In the genomic region with DNA sequence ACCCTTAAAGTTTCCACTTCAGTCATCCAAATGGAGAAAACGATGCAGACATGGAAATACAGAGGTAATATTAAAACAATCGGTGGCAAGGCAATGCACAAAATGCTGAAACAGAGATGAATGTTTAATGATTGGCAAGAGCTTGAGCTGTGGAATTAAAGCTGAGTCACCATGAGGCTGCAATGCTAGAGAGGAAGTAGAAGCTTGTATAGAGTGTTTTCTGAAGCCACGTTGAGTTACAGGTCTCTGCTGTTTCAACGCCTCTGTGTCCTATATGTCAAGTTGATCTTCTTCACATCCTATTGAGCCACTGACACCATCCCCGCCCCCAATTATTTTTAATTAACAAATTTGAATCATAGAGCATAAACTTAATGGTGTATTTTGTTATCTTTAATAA, we compare ENCODE assay signal across 27 mouse cellular contexts.
DNase-seq lines count a peak whose midpoint lies in the region; ATAC-seq and TF ChIP-seq lines count a peak whose summit lies in the region.
"Had no signal": no experiment of that assay in that cellular context is flagged by ENCODE, and none has a peak within 500 bp of the region (broad histone marks: within the 10 kb centered on the region; RNA-seq: fewer than 3 reads in every experiment).

No protein-coding gene starts in this region.

- H3K9me3 ChIP-seq in intestine, embryonic 16.5 days (ENCODE audit: control insufficient read depth, low read length) = no peaks in the 10 kb centered on the region
- H3K9me3 ChIP-seq in kidney, embryonic 16.5 days (ENCODE audit: low read length) = no peaks in the 10 kb centered on the region
- H3K9me3 ChIP-seq: embryonic facial prominence, embryonic 10.5 days; embryonic facial prominence, embryonic 13.5 days; forebrain, embryonic 12.5 days; forebrain, embryonic 15.5 days; heart, embryonic 10.5 days; heart, embryonic 13.5 days; hindbrain, embryonic 12.5 days; hindbrain, embryonic 15.5 days had no signal

- no peaks in the 10 kb centered on the region; the same call in 1 of the 2 replicates for H3K4me1 ChIP-seq in embryonic fibroblast, embryonic 13.5 days (ENCODE audit: control insufficient read depth, insufficient read depth, low read length)
- H3K4me1 ChIP-seq in intestine, embryonic 16.5 days (ENCODE audit: control insufficient read depth, insufficient read depth, low read length) = no peaks in the 10 kb centered on the region
- no peaks in the 10 kb centered on the region for H3K4me1 ChIP-seq in kidney, embryonic 16.5 days (ENCODE audit: insufficient read depth, low read length)
- H3K4me1 ChIP-seq: embryonic facial prominence, embryonic 10.5 days; embryonic facial prominence, embryonic 13.5 days; forebrain, embryonic 12.5 days; forebrain, embryonic 15.5 days; heart, embryonic 10.5 days; heart, embryonic 13.5 days; hindbrain, embryonic 12.5 days; hindbrain, embryonic 15.5 days had no signal

- no peak for TF ChIP-seq CTCF in embryonic fibroblast, embryonic 13.5 days (IDR thresholded peaks at IDR 0.05; ENCODE audit: borderline replicate concordance, insufficient read depth, low read length)

- no peaks in the 10 kb centered on the region for H3K36me3 ChIP-seq in intestine, embryonic 16.5 days (ENCODE audit: control insufficient read depth, insufficient read depth, low read length)
- no peaks in the 10 kb centered on the region for H3K36me3 ChIP-seq in kidney, embryonic 16.5 days (ENCODE audit: insufficient read depth, low read length)
- H3K36me3 ChIP-seq: embryonic facial prominence, embryonic 10.5 days; embryonic facial prominence, embryonic 13.5 days; forebrain, embryonic 12.5 days; forebrain, embryonic 15.5 days; heart, embryonic 10.5 days; heart, embryonic 13.5 days; hindbrain, embryonic 12.5 days; hindbrain, embryonic 15.5 days had no signal

- no peaks in the 10 kb centered on the region for H3K27me3 ChIP-seq in intestine, embryonic 16.5 days (replicated peaks; ENCODE audit: control insufficient read depth, insufficient read depth, low read length)
- no peaks in the 10 kb centered on the region for H3K27me3 ChIP-seq in kidney, embryonic 16.5 days (ENCODE audit: insufficient read depth, low read length)
- H3K27me3 ChIP-seq: embryonic facial prominence, embryonic 13.5 days; forebrain, embryonic 12.5 days; forebrain, embryonic 15.5 days; heart, embryonic 13.5 days; hindbrain, embryonic 12.5 days; hindbrain, embryonic 15.5 days; Patski had no signal

- H3K4me3 ChIP-seq in embryonic fibroblast, embryonic 13.5 days (ENCODE audit: insufficient read depth, low read length) = no peak overlapping the region
- no peak overlapping the region for H3K4me3 ChIP-seq in intestine, embryonic 16.5 days (ENCODE audit: low read length)
- H3K4me3 ChIP-seq in kidney, embryonic 16.5 days (ENCODE audit: low read length) = no peak overlapping the region
- H3K4me3 ChIP-seq: embryonic facial prominence, embryonic 10.5 days; embryonic facial prominence, embryonic 13.5 days; forebrain, embryonic 12.5 days; forebrain, embryonic 15.5 days; heart, adult 2 months; heart, embryonic 10.5 days; heart, embryonic 13.5 days; hindbrain, embryonic 12.5 days; hindbrain, embryonic 15.5 days had no signal

- no peak overlapping the region for H3K9ac ChIP-seq in intestine, embryonic 16.5 days (ENCODE audit: low read depth, low read length)
- no peak overlapping the region for H3K9ac ChIP-seq in kidney, embryonic 16.5 days (replicated peaks; ENCODE audit: low read length)
- H3K9ac ChIP-seq: embryonic facial prominence, embryonic 13.5 days; forebrain, embryonic 12.5 days; forebrain, embryonic 15.5 days; heart, embryonic 13.5 days; hindbrain, embryonic 12.5 days; hindbrain, embryonic 15.5 days had no signal

- DNase-seq in 416B (ENCODE audit: low read depth) (peak; percentile 23), MEL-GATA-1-ER (ENCODE audit: extremely low read depth, low read depth) (peak; percentile 26)
- no peak for DNase-seq in lung, postnatal 10 days
- DNase-seq: adrenal gland, postnatal 10 days; cerebellum, adult 11 months; cerebellum, adult 2 months; cerebellum, adult 9-11 months; cerebellum, postnatal 25 days; embryo, embryonic 11 days; gastrocnemius, postnatal 25 days; heart, adult 2 months; heart, postnatal 14 days; heart, postnatal 4 days; kidney, adult 11 months had no signal

- 88% methylated on average over 5 of the region's 5 CpGs for WGBS in intestine, embryonic 16.5 days
- 86% methylated on average over 5 of the region's 5 CpGs for WGBS in kidney, embryonic 16.5 days

- ATAC-seq in megakaryocyte progenitor cell, adult 5-6 weeks (replicated peaks; ENCODE audit: poor library complexity) = peak; percentile 57
- ATAC-seq in intestine, embryonic 16.5 days = no peak
- ATAC-seq in kidney, embryonic 16.5 days (ENCODE audit: low FRiP score, low TSS enrichment) = no peak
- ATAC-seq: forebrain, embryonic 15.5 days; Patski had no signal

- 0 out of 2 replicates have a peak overlapping the region, but pooled peaks have one; percentile 32 for H3K27ac ChIP-seq in embryonic fibroblast, embryonic 13.5 days (ENCODE audit: insufficient read depth, low read length)
- H3K27ac ChIP-seq in intestine, embryonic 16.5 days (ENCODE audit: low read length) = no peak overlapping the region
- H3K27ac ChIP-seq in kidney, embryonic 16.5 days (ENCODE audit: low read length) = no peak overlapping the region
- H3K27ac ChIP-seq: embryonic facial prominence, embryonic 10.5 days; embryonic facial prominence, embryonic 13.5 days; forebrain, embryonic 12.5 days; forebrain, embryonic 15.5 days; heart, adult 2 months; heart, embryonic 10.5 days; heart, embryonic 13.5 days; hindbrain, embryonic 12.5 days; hindbrain, embryonic 15.5 days had no signal

- TF ChIP-seq POLR2A in embryonic fibroblast, embryonic 13.5 days (IDR thresholded peaks at IDR 0.05; ENCODE audit: low read depth, low read length) = no peak

- no peak overlapping the region for H3K4me2 ChIP-seq in intestine, embryonic 16.5 days (ENCODE audit: low read depth, low read length)
- H3K4me2 ChIP-seq in kidney, embryonic 16.5 days (replicated peaks; ENCODE audit: low read depth, low read length) = no peak overlapping the region
- H3K4me2 ChIP-seq: embryonic facial prominence, embryonic 13.5 days; forebrain, embryonic 12.5 days; forebrain, embryonic 15.5 days; heart, embryonic 13.5 days; hindbrain, embryonic 12.5 days; hindbrain, embryonic 15.5 days had no signal
